8 mouse cellular contexts compared by ENCODE assay signal in genomic region chr2:21367345-21368111, GRCm38 (mm10). TPM values are rescaled to one million over a fixed set of nuclear protein-coding genes. Genes with fewer than 3 reads are reported as not detected.
A peak's percentile ranks its signal among the peaks of the same experiment; 100 is the strongest.
DNase-seq lines count a peak whose midpoint lies in the region; ATAC-seq lines count a peak whose summit lies in the region.

Gene Gpr158 (plus strand): TSS chr2:21367542.

- no peaks in the 10 kb centered on the region for H3K4me1 ChIP-seq in embryonic facial prominence, embryonic 11.5 days (ENCODE audit: control insufficient read depth, insufficient read depth, low read length)
- peaks cover 12% of the 10 kb centered on the region; the same call in 1 of the 2 replicates for H3K4me1 ChIP-seq in midbrain, embryonic 12.5 days
- no peaks in the 10 kb centered on the region for H3K4me1 ChIP-seq in stomach, embryonic 16.5 days (ENCODE audit: control insufficient read depth, insufficient read depth, low read length)

- peak; percentile 99 for DNase-seq in brain, adult 2 months (ENCODE audit: low read depth, low spot score)
- DNase-seq in embryonic facial prominence, embryonic 11.5 days (ENCODE audit: low spot score): peak; percentile 92
- DNase-seq in heart, adult 8-10 months (ENCODE audit: low spot score): peak; percentile 38
- DNase-seq in kidney, adult 18-20 months: peak; percentile 66
- DNase-seq in left cerebral cortex, postnatal 25 days (ENCODE audit: low spot score in 2 of 2): peak; percentile 92 to 96
- DNase-seq in B cell, adult 2 months: no peak

- H3K9ac ChIP-seq in embryonic facial prominence, embryonic 11.5 days (replicated peaks; ENCODE audit: low read length): no peak within 1 kb of the TSS
- H3K9ac ChIP-seq in midbrain, embryonic 12.5 days (replicated peaks): peak within 1 kb of the TSS; percentile 56
- H3K9ac ChIP-seq in stomach, embryonic 16.5 days (ENCODE audit: low read length): no peak within 1 kb of the TSS

- H3K9me3 ChIP-seq in embryonic facial prominence, embryonic 11.5 days (replicated peaks; ENCODE audit: control insufficient read depth, low read length): no peaks in the 10 kb centered on the region
- H3K9me3 ChIP-seq in midbrain, embryonic 12.5 days: no peaks in the 10 kb centered on the region
- H3K9me3 ChIP-seq in stomach, embryonic 16.5 days (replicated peaks; ENCODE audit: control insufficient read depth, low read length): no peaks in the 10 kb centered on the region

- H3K4me2 ChIP-seq in embryonic facial prominence, embryonic 11.5 days (ENCODE audit: low read depth, low read length): peak within 1 kb of the TSS; percentile 61
- H3K4me2 ChIP-seq in midbrain, embryonic 12.5 days (replicated peaks): peak within 1 kb of the TSS; percentile 76
- peak within 1 kb of the TSS; percentile 69 for H3K4me2 ChIP-seq in stomach, embryonic 16.5 days (ENCODE audit: low read depth, low read length)

- H3K4me3 ChIP-seq in embryonic facial prominence, embryonic 11.5 days (ENCODE audit: low read depth, low read length): peak within 1 kb of the TSS; percentile 36
- H3K4me3 ChIP-seq in midbrain, embryonic 12.5 days: peak within 1 kb of the TSS; percentile 55
- H3K4me3 ChIP-seq in stomach, embryonic 16.5 days (replicated peaks; ENCODE audit: low read length): peak within 1 kb of the TSS; percentile 47

- no peaks in the 10 kb centered on the region for H3K36me3 ChIP-seq in embryonic facial prominence, embryonic 11.5 days (replicated peaks; ENCODE audit: control insufficient read depth, insufficient read depth, low read depth, low read length)
- H3K36me3 ChIP-seq in midbrain, embryonic 12.5 days: no peaks in the 10 kb centered on the region
- no peaks in the 10 kb centered on the region for H3K36me3 ChIP-seq in stomach, embryonic 16.5 days (ENCODE audit: control insufficient read depth, insufficient read depth, low read length)

- 2% methylated on average over 43 of the region's 43 CpGs for WGBS in embryonic facial prominence, embryonic 11.5 days
- 1% methylated on average over 43 of the region's 43 CpGs for WGBS in midbrain, embryonic 12.5 days
- 3% methylated on average over 43 of the region's 43 CpGs for WGBS in stomach, embryonic 16.5 days

- ATAC-seq in embryonic facial prominence, embryonic 11.5 days (replicated peaks; ENCODE audit: insufficient number of reproducible peaks, low FRiP score, low TSS enrichment, low read depth): peak; percentile 94
- peak; percentile 99 for ATAC-seq in midbrain, embryonic 12.5 days (ENCODE audit: low FRiP score, low read depth)
- peak; percentile 85 for ATAC-seq in stomach, embryonic 16.5 days (ENCODE audit: insufficient read depth, low FRiP score)

- intact Hi-C loops in left cerebral cortex, postnatal 25 days (cut with DNase I): loop anchor here (2.0 to 10.0 kb wide), 5 partner anchors 79 to 541 kb away; partner anchors contain the start of genes Arhgap21, Enkur and Thnsl1

- no peak within 1 kb of the TSS for H3K27ac ChIP-seq in embryonic facial prominence, embryonic 11.5 days (replicated peaks; ENCODE audit: low read depth, low read length)
- peak within 1 kb of the TSS; percentile 58 for H3K27ac ChIP-seq in midbrain, embryonic 12.5 days (replicated peaks)
- H3K27ac ChIP-seq in stomach, embryonic 16.5 days (ENCODE audit: low read length): no peak within 1 kb of the TSS

- H3K27me3 ChIP-seq in embryonic facial prominence, embryonic 11.5 days (ENCODE audit: control insufficient read depth, insufficient read depth, low read length): peaks cover 14% of the 10 kb centered on the region
- peaks cover 33% of the 10 kb centered on the region for H3K27me3 ChIP-seq in midbrain, embryonic 12.5 days
- peaks cover 18% of the 10 kb centered on the region for H3K27me3 ChIP-seq in stomach, embryonic 16.5 days (ENCODE audit: control insufficient read depth, insufficient read depth, low read length)

RNA-seq across cellular contexts. Expression of gene Gpr158, which starts in this region (rescaled TPM):
- polyA plus RNA-seq in embryonic facial prominence, embryonic 11.5 days (2014; fragmentation: Nextera tagmentation; extraction: Ambion mirVana): 0.08 and 0.21 TPM in 2 replicates
- under 1 TPM; 0.06 to 0.20 (median 0.15) TPM for total RNA-seq in heart, adult 8-10 months (2022)
- total RNA-seq in left cerebral cortex, postnatal 25 days (2021): 100 to 1,000 TPM; 117 to 127 TPM
- 1.3 TPM in 2 replicates for polyA plus RNA-seq in midbrain, embryonic 12.5 days (2016; fragmentation: Nextera tagmentation; extraction: Ambion mirVana)
- 0.02 and 0.05 TPM in 2 replicates for polyA plus RNA-seq in stomach, embryonic 16.5 days (2015; fragmentation: Nextera tagmentation; extraction: Ambion mirVana)

Comparison
In these comparisons a context has a peak if more than half of its experiments do, and no peak if none do; other contexts are left out.
1. RNA of gene Gpr158 (total RNA-seq): 117 to 127 TPM in left cerebral cortex, postnatal 25 days; 0.06 to 0.20 TPM in heart, adult 8-10 months; every median in the first group is over 10 times any median in the second.
2. Peak in DNase-seq, ATAC-seq, H3K4me3 ChIP-seq and H3K4me2 ChIP-seq in embryonic facial prominence, embryonic 11.5 days; RNA of the gene not detected or under 1 TPM.
3. Peak in DNase-seq in heart, adult 8-10 months; RNA of the gene not detected or under 1 TPM.
4. Peak in ATAC-seq, H3K4me3 ChIP-seq and H3K4me2 ChIP-seq in stomach, embryonic 16.5 days; RNA of the gene not detected or under 1 TPM.
5. DNase-seq: peak in brain, adult 2 months (single experiment), kidney, adult 18-20 months (single experiment) and left cerebral cortex, postnatal 25 days (2 of 2); none in B cell, adult 2 months (0 of 2).
6. Peak in every context shown above with its lines, with median percentiles within 50 percentile points of each other: ATAC-seq, H3K4me2 ChIP-seq and H3K4me3 ChIP-seq.